Mouse (Mus musculus): Measurements from ENCODE around the gene Birc7.

Birc7 gene

GRCm38 (mm10) chr2:180967010-180967763, 38.4 kb downstream of the Birc7 start, which contains the start of gene Arfgap1:
Arfgap1 (plus strand) TSS chr2:180967225.
- DNase-seq (ENCODE audit: low spot score), result peak; percentile 93

DNA sequence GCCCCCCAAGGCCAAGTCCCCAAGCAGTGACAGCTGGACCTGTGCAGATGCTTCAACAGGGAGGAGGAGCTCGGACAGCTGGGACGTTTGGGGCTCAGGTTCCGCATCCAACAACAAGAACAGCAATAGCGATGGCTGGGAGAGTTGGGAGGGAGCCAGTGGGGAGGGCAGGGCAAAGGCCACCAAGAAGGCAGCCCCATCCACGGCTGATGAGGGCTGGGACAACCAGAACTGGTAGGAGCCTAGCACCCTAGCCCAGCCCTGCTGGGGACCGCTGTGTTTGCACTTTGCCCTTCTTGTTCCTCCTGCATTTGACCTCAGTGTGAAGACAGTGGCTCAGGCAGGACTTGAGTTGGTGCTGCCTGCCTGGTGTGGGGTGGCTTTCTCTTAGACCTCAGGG, 52.3 kb downstream of the Birc7 start:
- no peak for DNase-seq (ENCODE audit: low spot score)
